Mouse (Mus musculus) left cerebral cortex, adult 9 months (tissue): ENCODE data around the gene Kdm2b.

Source experiments
- DNase-seq, 2 experiments: peaks; one replicate each; pipeline ENCODE4 v3.0.0; 2022; ENCODE audit warnings: low spot score in 2 of 2

Kdm2b gene

GRCm38 (mm10) chr5:122843799-122844198, 145.8 kb downstream of the Kdm2b start:
- no peak for DNase-seq

- DNase-seq: no peak
Observed at GRCm38 (mm10) chr5:122841126-122841525, 148.5 kb downstream of the Kdm2b start.

GRCm38 (mm10) chr5:122832996-122833395, 156.6 kb downstream of the Kdm2b start:
- DNase-seq: no peak

GRCm38 (mm10) chr5:122832536-122832935, 157.1 kb downstream of the Kdm2b start:
- DNase-seq: no peak

GRCm38 (mm10) chr5:122825099-122825498, 164.5 kb downstream of the Kdm2b start:
- DNase-seq: no peak

GRCm38 (mm10) chr5:122824450-122824849, 165.2 kb downstream of the Kdm2b start:
- DNase-seq: no peak

- no peak for DNase-seq
Observed at GRCm38 (mm10) chr5:122823976-122824375, 165.6 kb downstream of the Kdm2b start.

GRCm38 (mm10) chr5:122822441-122822840, 167.2 kb downstream of the Kdm2b start:
- DNase-seq: no peak

- no peak for DNase-seq
Observed at GRCm38 (mm10) chr5:122821524-122821885, 168.1 kb downstream of the Kdm2b start.

- DNase-seq: peak; percentile 86 to 91
Observed at GRCm38 (mm10) chr5:122820777-122821523, 168.7 kb downstream of the Kdm2b start, which contains the start of gene Anapc5. Gene Anapc5, minus strand, starts transcription at chr5:122821339.
